Mouse (Mus musculus) hindbrain, embryonic 12.5 days (tissue): ENCODE data around the gene Gm4307. TPM values are rescaled to one million over a fixed set of nuclear protein-coding genes. Genes with fewer than 3 reads are reported as not detected.
"Not testable (repeated sequence)": the region's sequence is repeated elsewhere in the genome, so short reads cannot be mapped to it uniquely, and the experiment has no call there.

Source experiments
- ATAC-seq: fragments of 200-750 bp; cut with Nextera tagmentation; 2 replicates; pipeline ENCODE4 v1.8.0; 2017; ENCODE audit warnings: moderate TSS enrichment; ENCODE audit not compliant: low FRiP score
- H3K27ac ChIP-seq: fragments of 300-500 bp; sonication (generic); 2 replicates; pipeline ENCODE4 v1.5.1; 2016; ENCODE audit warnings: mild to moderate bottlenecking
- H3K27me3 ChIP-seq: fragments of 300-500 bp; sonication (generic); 2 replicates; pipeline ENCODE4 v1.6.1; 2016; ENCODE audit warnings: mild to moderate bottlenecking
- H3K36me3 ChIP-seq: fragments of 300-500 bp; sonication (generic); 2 replicates; pipeline ENCODE4 v1.6.1; 2016; ENCODE audit warnings: mild to moderate bottlenecking
- H3K4me1 ChIP-seq: fragments of 300-500 bp; sonication (generic); 2 replicates; pipeline ENCODE4 v1.6.1; 2016
- H3K4me2 ChIP-seq: fragments of 300-500 bp; sonication (generic); replicated peaks from 2 replicates; pipeline ENCODE4 v1.6.1; 2016; ENCODE audit warnings: mild to moderate bottlenecking
- H3K4me3 ChIP-seq: fragments of 300-500 bp; sonication (generic); 2 replicates; pipeline ENCODE4 v1.5.1; 2016; ENCODE audit warnings: mild to moderate bottlenecking
- H3K9ac ChIP-seq: fragments of 300-500 bp; sonication (generic); 2 replicates; pipeline ENCODE4 v1.6.1; 2016; ENCODE audit warnings: mild to moderate bottlenecking, moderate library complexity
- H3K9me3 ChIP-seq: fragments of 300-500 bp; sonication (generic); replicated peaks from 2 replicates; pipeline ENCODE4 v1.6.1; 2016; ENCODE audit warnings: mild to moderate bottlenecking
- WGBS: fragments of 180-500 bp; shearing (Covaris S2); methylation state at CpG from one replicate; pipeline ENCODE4 v1.1.7; 2016; 5-methylcytosine and 5-hydroxymethylcytosine counted together
- polyA plus RNA-seq: library from polyadenylated mRNA; unstranded; fragments of >200 nt; fragmentation: Nextera tagmentation; extraction: Ambion mirVana; gene quantifications from 2 replicates; pipeline ENCODE4 v1.2.1, GENCODE M21; 2016

Gm4307 gene
- polyA plus RNA-seq: not detected in 2 replicates

DNA sequence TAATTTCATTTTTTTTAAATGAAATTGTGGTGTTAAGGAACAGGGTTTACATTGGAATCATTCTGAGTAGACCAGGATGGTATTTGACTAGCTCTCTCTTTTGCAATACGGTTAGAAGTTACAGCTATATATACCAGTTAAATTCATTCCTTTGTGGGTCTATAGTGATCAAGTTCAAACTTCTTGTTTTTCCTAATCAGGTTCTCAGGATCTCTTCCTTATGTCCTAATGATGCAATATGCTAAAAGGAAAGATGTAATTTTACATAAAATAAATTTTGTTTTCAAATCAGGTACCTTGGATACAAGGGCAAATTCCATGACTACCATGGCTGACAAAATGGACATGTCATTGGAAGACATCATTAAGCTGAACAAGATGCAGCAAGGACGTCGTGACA, at the start of gene Gm4307:
Gene Gm4307, plus strand, starts transcription at position 301 of the 400 bp plus-strand sequence.
- no CpG with 5 or more reads among the region's 3 CpGs for WGBS
- H3K9ac ChIP-seq, H3K4me2 ChIP-seq, H3K4me1 ChIP-seq, H3K36me3 ChIP-seq, H3K9me3 ChIP-seq, H3K4me3 ChIP-seq, ATAC-seq, H3K27me3 ChIP-seq, H3K27ac ChIP-seq: not testable (repeated sequence)

GRCm38 (mm10) chr10:100335376-100335775, 25.8 kb upstream of the Gm4307 start, which contains the start of gene Gm4301:
TSS of gene Gm4301 (plus strand) at chr10:100335676.
- H3K27ac ChIP-seq, H3K36me3 ChIP-seq, H3K4me1 ChIP-seq, H3K4me3 ChIP-seq, H3K27me3 ChIP-seq, H3K9ac ChIP-seq, H3K4me2 ChIP-seq, H3K9me3 ChIP-seq, ATAC-seq: not testable (repeated sequence)
- WGBS: no CpG with 5 or more reads among the region's 2 CpGs

- not testable (repeated sequence) for ATAC-seq, H3K9me3 ChIP-seq, H3K4me2 ChIP-seq, H3K4me3 ChIP-seq, H3K4me1 ChIP-seq, H3K27ac ChIP-seq, H3K27me3 ChIP-seq, H3K36me3 ChIP-seq, H3K9ac ChIP-seq
- no CpG with 5 or more reads among the region's 3 CpGs for WGBS
Observed at GRCm38 (mm10) chr10:100340536-100340935, 20.6 kb upstream of the Gm4307 start, which contains the start of gene Gm4302. TSS of gene Gm4302 (plus strand) at chr10:100340836.

DNA sequence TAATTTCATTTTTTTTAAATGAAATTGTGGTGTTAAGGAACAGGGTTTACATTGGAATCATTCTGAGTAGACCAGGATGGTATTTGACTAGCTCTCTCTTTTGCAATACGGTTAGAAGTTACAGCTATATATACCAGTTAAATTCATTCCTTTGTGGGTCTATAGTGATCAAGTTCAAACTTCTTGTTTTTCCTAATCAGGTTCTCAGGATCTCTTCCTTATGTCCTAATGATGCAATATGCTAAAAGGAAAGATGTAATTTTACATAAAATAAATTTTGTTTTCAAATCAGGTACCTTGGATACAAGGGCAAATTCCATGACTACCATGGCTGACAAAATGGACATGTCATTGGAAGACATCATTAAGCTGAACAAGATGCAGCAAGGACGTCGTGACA, 15.5 kb upstream of the Gm4307 start, which contains the start of gene Gm4303:
Gene Gm4303, plus strand, starts transcription at position 301 of the 400 bp plus-strand sequence.
- H3K4me2 ChIP-seq, H3K4me1 ChIP-seq, H3K9me3 ChIP-seq, H3K27ac ChIP-seq, H3K36me3 ChIP-seq, ATAC-seq, H3K27me3 ChIP-seq, H3K9ac ChIP-seq, H3K4me3 ChIP-seq: not testable (repeated sequence)
- WGBS: no CpG with 5 or more reads among the region's 3 CpGs

DNA sequence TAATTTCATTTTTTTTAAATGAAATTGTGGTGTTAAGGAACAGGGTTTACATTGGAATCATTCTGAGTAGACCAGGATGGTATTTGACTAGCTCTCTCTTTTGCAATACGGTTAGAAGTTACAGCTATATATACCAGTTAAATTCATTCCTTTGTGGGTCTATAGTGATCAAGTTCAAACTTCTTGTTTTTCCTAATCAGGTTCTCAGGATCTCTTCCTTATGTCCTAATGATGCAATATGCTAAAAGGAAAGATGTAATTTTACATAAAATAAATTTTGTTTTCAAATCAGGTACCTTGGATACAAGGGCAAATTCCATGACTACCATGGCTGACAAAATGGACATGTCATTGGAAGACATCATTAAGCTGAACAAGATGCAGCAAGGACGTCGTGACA, 10.3 kb upstream of the Gm4307 start, which contains the start of gene Gm4305:
Gene Gm4305, plus strand, starts transcription at position 301 of the 400 bp plus-strand sequence.
- not testable (repeated sequence) for H3K27ac ChIP-seq, H3K9ac ChIP-seq, H3K4me2 ChIP-seq, ATAC-seq, H3K27me3 ChIP-seq, H3K4me1 ChIP-seq, H3K4me3 ChIP-seq, H3K9me3 ChIP-seq, H3K36me3 ChIP-seq
- WGBS: no CpG with 5 or more reads among the region's 3 CpGs

- not testable (repeated sequence) for H3K27me3 ChIP-seq, H3K36me3 ChIP-seq, H3K9me3 ChIP-seq, H3K27ac ChIP-seq, H3K9ac ChIP-seq, ATAC-seq, H3K4me2 ChIP-seq, H3K4me1 ChIP-seq, H3K4me3 ChIP-seq
- WGBS: 79% methylated on average over 2 of the region's 2 CpGs
Observed at GRCm38 (mm10) chr10:100356841-100357240, 4.3 kb upstream of the Gm4307 start.

DNA sequence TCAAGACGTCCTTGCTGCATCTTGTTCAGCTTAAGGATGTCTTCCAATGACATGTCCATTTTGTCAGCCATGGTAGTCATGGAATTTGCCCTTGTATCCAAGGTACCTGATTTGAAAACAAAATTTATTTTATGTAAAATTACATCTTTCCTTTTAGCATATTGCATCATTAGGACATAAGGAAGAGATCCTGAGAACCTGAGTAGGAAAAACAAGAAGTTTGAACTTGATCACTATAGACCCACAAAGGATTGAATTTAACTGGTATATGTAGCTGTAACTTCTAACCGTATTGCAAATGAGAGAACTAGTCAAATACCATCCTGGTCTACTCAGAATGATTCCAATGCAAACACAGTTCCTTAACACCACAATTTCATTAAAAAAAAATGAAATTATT, 21.3 kb downstream of the Gm4307 start, which contains the start of gene Gm4312:
Gene Gm4312, minus strand, starts transcription at position 101 of the 400 bp plus-strand sequence.
- no CpG with 5 or more reads among the region's 2 CpGs for WGBS
- H3K9me3 ChIP-seq, H3K4me1 ChIP-seq, H3K4me2 ChIP-seq, H3K27ac ChIP-seq, H3K36me3 ChIP-seq, H3K9ac ChIP-seq, H3K4me3 ChIP-seq, H3K27me3 ChIP-seq, ATAC-seq: not testable (repeated sequence)

DNA sequence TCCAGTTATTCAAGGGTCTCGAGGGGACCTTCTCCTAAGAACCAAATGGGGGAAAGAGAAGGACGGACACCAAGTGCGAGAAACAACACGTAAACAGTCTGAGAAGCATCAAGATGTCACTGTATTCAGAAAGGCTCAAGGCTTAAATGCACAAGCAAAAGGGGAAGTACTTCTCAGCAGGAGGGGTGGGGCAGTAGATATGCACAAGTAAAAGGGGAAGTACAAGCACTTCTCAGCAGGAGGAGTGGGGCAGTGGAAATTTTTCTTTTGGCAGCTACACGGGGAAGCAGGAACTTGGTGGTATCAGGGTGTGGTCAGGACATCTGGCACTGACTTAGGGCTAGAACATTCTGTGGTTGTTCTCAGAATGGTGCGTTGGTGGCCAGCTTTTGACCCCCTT, 41.2 kb downstream of the Gm4307 start:
- not testable (repeated sequence) for H3K27ac ChIP-seq, H3K4me2 ChIP-seq, H3K9me3 ChIP-seq, H3K36me3 ChIP-seq, H3K4me3 ChIP-seq, H3K9ac ChIP-seq, H3K27me3 ChIP-seq, ATAC-seq, H3K4me1 ChIP-seq
- WGBS: 86% methylated on average over 6 of the region's 6 CpGs

Other genes with a start within 250 kb of the Gm4307 start
- gene Gm4301, start 25.7 kb upstream of the Gm4307 start, polyA plus RNA-seq: not detected in 2 replicates
- not detected in 2 replicates for gene Gm4302, start 20.5 kb upstream of the Gm4307 start, polyA plus RNA-seq
- gene Gm4303, start 15.4 kb upstream of the Gm4307 start, polyA plus RNA-seq: not detected in 2 replicates
- gene Gm4305, start 10.2 kb upstream of the Gm4307 start, polyA plus RNA-seq: not detected in 2 replicates
- not detected in 2 replicates for gene Gm4312, start 21.2 kb downstream of the Gm4307 start, polyA plus RNA-seq
- 19.2 and 20.4 TPM in 2 replicates for gene Tmtc3, start 126.0 kb downstream of the Gm4307 start, polyA plus RNA-seq
- gene Cep290, start 126.2 kb downstream of the Gm4307 start, polyA plus RNA-seq: 6.3 and 8.1 TPM in 2 replicates
- 12.3 and 14.5 TPM in 2 replicates for gene 4930430F08Rik, start 229.1 kb downstream of the Gm4307 start, polyA plus RNA-seq
- not detected in 2 replicates for gene 1700017N19Rik, start 229.1 kb downstream of the Gm4307 start, polyA plus RNA-seq